Comparison of ENCODE assay signal across 8 mouse cellular contexts in genomic region chr2:75832781-75833180, GRCm38 (mm10). TPM values are rescaled to one million over a fixed set of nuclear protein-coding genes. Genes with fewer than 3 reads are reported as not detected.
DNase-seq lines count a peak whose midpoint lies in the region; ATAC-seq and TF ChIP-seq lines count a peak whose summit lies in the region.

No protein-coding gene starts in this region.

- H3K4me3 ChIP-seq in heart, postnatal 0 days (ENCODE audit: low read depth, low read length), result peak overlapping the region; percentile 89
- peak overlapping the region; percentile 97 to 99 for H3K4me3 ChIP-seq in ES-E14 (ENCODE audit: insufficient read depth in 1 of 2, low read depth in 1 of 2, low read length in 2 of 2, poor library complexity in 1 of 2, severe bottlenecking in 1 of 2)
- peak overlapping the region; percentile 64 for H3K4me3 ChIP-seq in midbrain, embryonic 12.5 days

- TF ChIP-seq EP300 in heart, postnatal 0 days (IDR thresholded peaks at IDR 0.05; ENCODE audit: low read depth), result no peak

- H3K9me3 ChIP-seq in heart, postnatal 0 days (replicated peaks; ENCODE audit: control insufficient read depth, low read length), result no peaks in the 10 kb centered on the region
- no peaks in the 10 kb centered on the region for H3K9me3 ChIP-seq in ES-E14 (ENCODE audit: control insufficient read depth, insufficient read depth, low read depth, low read length)
- no peaks in the 10 kb centered on the region for H3K9me3 ChIP-seq in midbrain, embryonic 12.5 days

- H3K4me2 ChIP-seq in heart, postnatal 0 days (ENCODE audit: low read depth, low read length), result peak overlapping the region; percentile 73
- H3K4me2 ChIP-seq in midbrain, embryonic 12.5 days (replicated peaks), result peak overlapping the region; percentile 83

- no peaks in the 10 kb centered on the region for H3K36me3 ChIP-seq in heart, postnatal 0 days (replicated peaks; ENCODE audit: control insufficient read depth, insufficient read depth, low read length)
- H3K36me3 ChIP-seq in ES-E14 (ENCODE audit: control insufficient read depth, insufficient read depth, low read length, poor library complexity, severe bottlenecking), result peaks cover 3% of the 10 kb centered on the region; the same call in 1 of the 2 replicates
- H3K36me3 ChIP-seq in midbrain, embryonic 12.5 days, result no peaks in the 10 kb centered on the region

- no peaks in the 10 kb centered on the region for H3K27me3 ChIP-seq in heart, postnatal 0 days (ENCODE audit: control insufficient read depth, insufficient read depth, low read length)
- H3K27me3 ChIP-seq in midbrain, embryonic 12.5 days, result no peaks in the 10 kb centered on the region

- ATAC-seq in heart, postnatal 0 days (ENCODE audit: insufficient read depth, low read depth), result no peak
- 0 out of 2 replicates have a peak, but pooled peaks have one; percentile 26 for ATAC-seq in granulocyte monocyte progenitor cell, adult 5-6 weeks (replicated peaks; ENCODE audit: poor library complexity, severe bottlenecking)
- ATAC-seq in midbrain, embryonic 12.5 days (ENCODE audit: low FRiP score, low read depth), result no peak

- no peak for TF ChIP-seq CTCF in heart, postnatal 0 days (IDR thresholded peaks at IDR 0.05; ENCODE audit: low read depth)

- in situ Hi-C loops in ES-E14 (cut with MboI; ENCODE audit: low sequenced_read_pairs in 2 of 2, unreplicated experiment in 2 of 2), result no loop called here

- H3K9ac ChIP-seq in heart, postnatal 0 days (replicated peaks; ENCODE audit: low read depth, low read length), result peak overlapping the region; percentile 83
- peak overlapping the region; percentile 97 for H3K9ac ChIP-seq in ES-E14 (ENCODE audit: insufficient read depth, low read depth, low read length, poor library complexity, severe bottlenecking)
- peak overlapping the region; percentile 86 for H3K9ac ChIP-seq in midbrain, embryonic 12.5 days (replicated peaks)

- peak overlapping the region; percentile 78 for H3K27ac ChIP-seq in heart, postnatal 0 days (ENCODE audit: low read depth)
- no peak overlapping the region; the same call in 1 of the 2 replicates for H3K27ac ChIP-seq in ES-E14 (ENCODE audit: insufficient read depth, low read depth, low read length, poor library complexity, severe bottlenecking)
- peak overlapping the region; percentile 82 for H3K27ac ChIP-seq in midbrain, embryonic 12.5 days (replicated peaks)

- 2% methylated on average over 5 of the region's 5 CpGs for WGBS in heart, postnatal 0 days
- 1% methylated on average over 5 of the region's 5 CpGs for WGBS in midbrain, embryonic 12.5 days

- H3K4me1 ChIP-seq in heart, postnatal 0 days (ENCODE audit: control insufficient read depth, insufficient read depth), result peaks cover 9% of the 10 kb centered on the region
- peaks cover 4 to 6% of the 10 kb centered on the region in 2 experiments; a peak in 3 of 4 replicates for H3K4me1 ChIP-seq in ES-E14 (ENCODE audit: control insufficient read depth in 2 of 2, insufficient read depth in 2 of 2, low read length in 2 of 2, poor library complexity in 1 of 2)
- peaks cover 15% of the 10 kb centered on the region for H3K4me1 ChIP-seq in midbrain, embryonic 12.5 days

- DNase-seq in heart, postnatal 0 days (ENCODE audit: low spot score), result no peak
- DNase-seq in heart, adult 8-10 months (ENCODE audit: low spot score), result no peak
- no peak for DNase-seq in ES-E14 (ENCODE audit: low read depth, low spot score)
- no peak for DNase-seq in spleen, adult 12 weeks (ENCODE audit: low spot score)
- no peak for DNase-seq in adrenal gland, adult 8-10 months
- no peak for DNase-seq in urinary bladder, postnatal 14 days (ENCODE audit: low spot score)

TF ChIP-seq in ES-E14, 5 proteins besides CTCF, POLR2A, EP300 and RAD21:
- no peak for TF ChIP-seq ZNF384 (IDR thresholded peaks at IDR 0.05; ENCODE audit: low read depth, low read length)
- TF ChIP-seq HCFC1 (IDR thresholded peaks at IDR 0.05; ENCODE audit: borderline replicate concordance, insufficient read depth, low read length), result no peak
- no peak for TF ChIP-seq MAFK (IDR thresholded peaks at IDR 0.05; ENCODE audit: insufficient read depth, low read depth, low read length)
- no peak for TF ChIP-seq CHD2 (IDR thresholded peaks at IDR 0.05; ENCODE audit: low read depth, low read length)
- TF ChIP-seq ZC3H11A (IDR thresholded peaks at IDR 0.05; ENCODE audit: borderline replicate concordance, low read depth, low read length), result no peak

RNA-seq across cellular contexts. Expression of gene Agps, which starts 0.8 kb away (rescaled TPM):
- 19.9 and 23.6 TPM in 2 replicates for total RNA-seq in heart, postnatal 0 days (2014; rRNA removed; ENCODE audit: low replicate concordance)
- polyA plus RNA-seq in heart, postnatal 0 days (2015; fragmentation: Nextera tagmentation; extraction: Ambion mirVana), result 11.8 and 12.4 TPM in 2 replicates
- total RNA-seq in heart, adult 8-10 months (2022), result 10 to 100 TPM; 26.4 to 32.0 (median 27.2) TPM
- 74.6 and 101 TPM in 2 replicates for total RNA-seq in ES-E14 (2012; rRNA removed)
- total RNA-seq in granulocyte monocyte progenitor cell, adult 5-6 weeks (2014; fragmentation: Nextera tagmentation), result 164 and 183 TPM in 2 replicates
- total RNA-seq in granulocyte monocyte progenitor cell, adult 5-6 weeks (2017), result 224 and 232 TPM in 2 replicates
- polyA plus RNA-seq in midbrain, embryonic 12.5 days (2016; fragmentation: Nextera tagmentation; extraction: Ambion mirVana), result 46.3 and 52.9 TPM in 2 replicates
- total RNA-seq in adrenal gland, adult 8-10 months (2022), result 10 to 100 TPM; 36.7 to 39.1 (median 39.1) TPM
